Mouse (Mus musculus): ENCODE measurements around the gene Srcin1. TPM values are rescaled to one million over a fixed set of nuclear protein-coding genes. Genes with fewer than 3 reads are reported as not detected.

Gene Srcin1
- total RNA-seq, 2 experiments from 2014 or later, result 218 to 221 TPM

DNA sequence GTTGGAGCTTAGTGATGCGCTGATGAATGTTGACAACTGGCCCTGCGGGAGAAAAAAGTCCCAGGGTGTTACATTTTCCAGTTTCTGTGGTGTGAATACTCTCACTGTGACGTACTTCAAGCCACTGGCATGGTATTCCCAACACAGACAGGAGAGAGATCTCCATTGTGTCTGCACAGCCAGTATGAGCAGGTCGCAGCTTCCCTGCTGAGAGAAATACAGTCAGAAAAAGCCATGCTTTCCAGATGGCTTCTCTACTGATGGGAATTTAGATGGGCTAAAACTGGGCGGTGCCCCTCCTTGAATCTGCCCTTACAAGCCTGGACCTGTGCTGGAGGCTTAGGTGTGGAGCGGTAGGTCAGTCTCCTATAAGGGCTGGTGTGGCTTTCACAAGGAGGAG lies 104.7 kb downstream of the Srcin1 start:
- DNase-seq (ENCODE audit: low spot score in 2 of 2), result no peak

DNA sequence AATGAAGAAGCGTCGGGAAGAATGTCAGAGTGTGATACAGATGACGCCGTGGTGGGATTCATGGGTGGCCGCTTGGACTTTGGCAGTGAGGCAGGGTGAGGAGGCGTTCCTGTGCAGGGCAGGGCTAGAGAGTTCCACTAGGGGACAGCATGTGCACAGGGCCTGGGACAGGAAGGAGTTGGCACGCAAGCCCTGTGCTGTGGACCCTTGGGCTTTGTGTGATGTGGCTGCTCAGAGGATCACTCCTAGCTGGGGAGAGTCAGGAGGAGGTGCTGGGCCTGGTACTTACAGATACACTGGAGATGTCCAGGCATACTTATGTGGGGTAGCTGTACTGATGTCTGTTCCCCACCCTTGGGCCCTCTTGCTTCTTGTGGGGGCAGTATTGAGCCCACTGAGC lies 106.2 kb downstream of the Srcin1 start:
- DNase-seq (ENCODE audit: low spot score in 2 of 2), result no peak

DNA sequence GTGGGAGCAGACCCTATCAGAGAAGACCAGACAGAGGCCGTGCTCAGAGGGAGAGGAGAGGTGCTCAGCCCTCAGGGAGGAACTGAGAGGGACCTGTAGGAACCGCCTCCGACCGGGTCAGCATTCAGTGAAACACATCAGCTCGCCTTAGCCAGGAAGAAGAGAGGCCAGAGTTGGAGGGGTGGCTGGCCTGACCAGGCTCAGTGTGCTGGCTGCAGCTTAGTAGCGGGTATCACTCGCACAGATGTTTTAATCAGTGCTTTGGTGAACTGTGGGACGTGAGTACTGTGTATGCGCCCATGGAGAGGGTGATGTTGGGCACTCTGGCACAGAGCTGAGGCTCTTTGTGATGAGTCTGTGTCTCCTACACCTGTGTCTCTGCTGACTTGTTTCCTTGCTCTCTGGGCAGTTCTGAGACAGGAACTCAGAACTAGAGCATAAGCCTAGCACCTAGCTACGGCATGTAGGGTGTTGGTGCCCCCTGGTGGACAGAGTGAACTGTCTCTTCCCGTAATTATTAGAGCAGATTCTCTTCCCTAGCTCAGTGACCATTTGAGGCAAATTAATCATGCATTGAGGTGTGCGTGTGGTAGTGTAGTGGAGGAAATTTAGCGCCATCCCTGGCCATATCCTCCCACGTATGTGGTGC lies 107.2 kb downstream of the Srcin1 start:
- DNase-seq (ENCODE audit: low spot score in 2 of 2), result peak; percentile 51 to 89

DNA sequence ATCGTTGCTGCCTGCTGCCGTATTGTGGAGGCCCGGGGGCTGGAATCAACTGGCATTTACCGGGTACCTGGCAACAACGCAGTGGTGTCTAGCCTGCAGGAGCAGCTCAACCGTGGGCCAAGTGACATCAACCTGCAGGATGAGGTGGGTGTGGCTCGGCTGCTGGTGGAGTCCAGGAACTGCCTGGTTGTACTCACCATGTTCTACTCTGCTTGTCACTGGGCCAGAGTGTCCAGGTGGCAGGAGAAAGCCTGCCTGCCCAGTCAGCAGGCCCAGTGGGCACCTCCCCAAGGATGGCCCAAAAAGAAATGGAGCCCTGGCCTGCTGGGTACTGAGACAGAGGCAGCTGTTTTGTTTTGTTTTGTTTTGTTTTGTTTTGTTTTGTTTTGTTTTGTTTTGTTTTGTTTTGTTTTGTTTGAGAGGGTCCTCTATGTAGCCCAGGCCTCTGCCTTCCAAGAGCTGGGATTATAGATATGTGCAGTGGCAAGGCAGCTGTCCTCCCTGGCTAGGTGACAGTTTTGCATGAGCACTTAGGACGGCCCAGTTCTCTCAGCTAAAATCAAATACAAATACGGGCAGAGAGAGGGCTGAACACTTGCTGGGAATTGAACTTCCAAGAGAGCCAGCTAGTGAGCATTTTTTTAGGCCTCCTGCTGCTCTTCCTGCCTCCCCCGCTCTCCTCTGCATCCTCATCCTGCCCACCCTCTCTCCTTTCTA lies 109.4 kb downstream of the Srcin1 start:
- DNase-seq (ENCODE audit: low spot score in 2 of 2), result no peak

DNA sequence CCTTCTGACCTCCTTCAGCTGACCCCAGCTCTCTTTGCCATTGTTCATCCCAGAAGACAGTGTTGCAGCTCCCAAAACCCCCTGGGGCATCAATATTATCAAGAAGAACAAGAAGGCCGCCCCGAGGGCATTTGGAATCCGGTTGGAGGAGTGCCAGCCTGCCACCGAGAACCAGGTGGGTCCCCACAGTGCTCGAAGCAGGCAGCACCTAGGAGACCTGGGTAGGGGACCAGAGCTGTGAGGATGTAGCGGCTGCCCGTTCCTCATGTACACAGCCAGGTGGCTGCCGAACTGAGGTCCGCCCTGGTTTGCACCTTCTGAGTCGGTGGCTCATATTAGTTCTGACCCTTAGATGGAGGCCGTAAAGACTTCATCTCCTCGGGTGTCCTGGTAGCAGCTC lies 110.0 kb downstream of the Srcin1 start:
- DNase-seq (ENCODE audit: low spot score in 2 of 2), result no peak

DNA sequence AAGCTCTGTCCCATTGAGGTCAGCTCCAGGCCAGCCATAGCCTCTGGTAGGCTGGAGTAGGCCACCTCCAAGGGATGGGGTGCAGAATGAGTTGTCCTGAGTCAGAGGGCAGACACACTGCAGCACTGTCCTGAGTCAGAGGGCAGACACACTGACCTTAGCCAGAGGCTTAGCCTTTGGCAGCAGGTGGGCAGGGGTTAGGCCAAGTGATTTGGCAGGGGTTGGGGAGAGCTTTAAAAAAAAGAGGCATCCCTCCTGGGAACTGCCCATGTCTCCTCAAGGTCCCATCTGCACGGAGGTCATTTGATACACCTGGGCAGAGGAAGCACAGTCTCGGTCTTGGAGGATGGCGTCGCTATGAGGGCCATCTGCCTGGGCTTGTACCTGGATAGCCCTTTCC lies 112.0 kb downstream of the Srcin1 start:
- DNase-seq (ENCODE audit: low spot score in 2 of 2), result no peak

DNA sequence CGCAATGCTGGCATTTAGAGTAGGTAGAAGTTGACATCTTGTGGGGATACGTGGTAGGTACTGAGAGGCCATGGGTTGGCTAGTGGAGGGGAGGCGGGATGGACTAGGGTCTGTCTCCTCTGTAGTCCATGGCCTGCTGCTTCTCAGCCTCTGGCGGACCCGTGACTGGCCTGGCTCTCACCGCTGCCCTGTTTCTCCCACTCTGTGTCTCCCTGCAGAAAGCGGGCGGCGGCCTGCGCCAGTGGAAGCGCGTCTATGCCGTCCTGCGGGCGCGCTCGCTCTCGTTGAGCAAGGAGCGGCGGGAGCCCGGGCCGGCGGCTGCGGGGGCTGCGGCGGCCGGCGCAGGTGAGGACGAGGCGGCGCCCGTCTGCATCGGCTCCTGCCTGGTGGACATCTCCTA lies 112.8 kb downstream of the Srcin1 start:
- no peak for DNase-seq (ENCODE audit: low spot score in 2 of 2)

DNA sequence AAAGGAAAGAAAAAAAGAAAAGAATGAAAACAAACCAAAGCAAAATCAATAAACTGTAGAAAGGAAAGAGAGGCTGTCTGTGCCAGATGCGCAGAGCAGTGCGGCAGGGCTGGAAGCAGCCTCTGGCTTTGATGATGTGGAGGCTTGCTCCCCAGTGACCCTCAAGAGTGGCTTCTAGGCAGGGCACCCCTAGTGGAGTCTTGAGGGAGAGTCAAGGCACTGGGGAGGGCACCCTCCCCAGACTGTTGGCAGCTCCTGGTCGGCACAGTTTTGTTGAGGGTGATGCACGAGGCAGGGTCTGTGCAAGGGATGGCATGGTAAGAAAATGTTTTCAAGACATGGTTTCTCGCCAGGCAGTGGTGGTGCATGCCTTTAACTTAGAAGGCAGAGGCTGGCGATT lies 113.4 kb downstream of the Srcin1 start:
- DNase-seq (ENCODE audit: low spot score in 2 of 2), result no peak

DNA sequence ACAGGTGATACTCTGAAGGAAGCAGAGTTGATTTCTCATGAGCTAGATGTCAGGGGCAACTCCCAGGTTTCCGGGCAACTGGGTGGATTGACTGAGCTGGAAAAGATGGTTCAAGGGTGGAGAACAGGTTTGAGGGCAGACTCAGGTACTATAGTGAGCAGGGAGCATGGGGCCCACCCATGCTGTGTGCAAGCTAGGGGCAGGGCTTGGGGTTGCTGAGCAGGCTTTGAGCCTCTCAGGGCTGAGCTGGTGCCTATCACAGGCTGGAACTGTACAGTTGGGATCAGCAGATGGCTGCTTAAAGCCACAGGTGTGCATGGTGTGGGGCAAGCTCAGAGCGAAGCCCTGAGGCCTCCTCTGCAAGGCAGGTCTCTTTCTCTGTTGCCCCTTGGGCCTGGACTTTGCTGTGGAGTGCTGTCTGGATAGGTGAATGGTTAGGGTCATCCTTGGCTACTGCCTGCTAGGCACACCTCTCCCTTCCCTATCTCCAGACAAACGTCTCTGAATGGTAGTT lies 114.6 kb downstream of the Srcin1 start:
- no peak for DNase-seq (ENCODE audit: low spot score in 2 of 2)

Other genes starting within 250 kb of the Srcin1 start
- under 1 TPM; 0.13 to 0.40 TPM for gene Gpr179, start 224.1 kb downstream of the Srcin1 start, total RNA-seq (2021)
- 10 to 100 TPM; 81.5 to 85.4 TPM for gene Socs7, start 213.6 kb downstream of the Srcin1 start, total RNA-seq (2021)
- gene Arhgap23, start 160.7 kb downstream of the Srcin1 start, total RNA-seq (2021), result 10 to 100 TPM; 79.8 to 88.1 TPM
- not detected for gene 4933428G20Rik, start 75.8 kb downstream of the Srcin1 start, total RNA-seq (2021)
- 10 to 100 TPM; 46.1 to 48.8 TPM for gene Epop, start 53.5 kb upstream of the Srcin1 start, total RNA-seq (2021)
- 100 to 1,000 TPM; 122 to 137 TPM for gene Mllt6, start 87.2 kb upstream of the Srcin1 start, total RNA-seq (2021)
- gene Cisd3, start 109.6 kb upstream of the Srcin1 start, total RNA-seq (2021), result 10 to 100 TPM; 51.3 to 52.0 TPM
- gene Pcgf2, start 124.3 kb upstream of the Srcin1 start, total RNA-seq (2021), result 10 to 100 TPM; 21.7 to 24.6 TPM
- 100 to 1,000 TPM; 124 to 128 TPM for gene Psmb3, start 127.2 kb upstream of the Srcin1 start, total RNA-seq (2021)
- gene Pip4k2b, start 168.5 kb upstream of the Srcin1 start, total RNA-seq (2021), result 100 to 1,000 TPM; 114 to 115 TPM
- gene Cwc25, start 190.4 kb upstream of the Srcin1 start, total RNA-seq (2021), result 10 to 100 TPM; 18.6 to 23.2 TPM
- 1 to 10 TPM; 1.1 to 1.2 TPM for gene 1700001P01Rik, start 199.7 kb upstream of the Srcin1 start, total RNA-seq (2021)
- 100 to 1,000 TPM; 367 to 379 TPM for gene Rpl23, start 206.3 kb upstream of the Srcin1 start, total RNA-seq (2021)
- gene Lasp1, start 222.8 kb upstream of the Srcin1 start, total RNA-seq (2021), result 100 to 1,000 TPM; 107 to 110 TPM

Data from layer of hippocampus, adult 18-20 months (tissue).